Mouse (Mus musculus): ENCODE results near the gene Tnks1bp1. TPM values are rescaled to one million over a fixed set of nuclear protein-coding genes. Genes with fewer than 3 reads are reported as not detected.

Gene Tnks1bp1
- 1 to 10 TPM; 9.8 to 10.0 TPM for total RNA-seq (2023)

GRCm38 (mm10) chr2:85047596-85048167 lies at the start of gene Tnks1bp1:
Gene Tnks1bp1 (plus strand): TSS chr2:85048022.

GRCm38 (mm10) chr2:85037047-85038026 lies 10.5 kb upstream of the Tnks1bp1 start, which contains the start of the genes Ssrp1 and P2rx3:
Gene Ssrp1 (plus strand): TSS chr2:85037234.
Gene P2rx3 (minus strand): TSS chr2:85037462.

Other genes with a start within 250 kb of the Tnks1bp1 start
- 10 to 100 TPM; 24.8 to 32.7 TPM for gene Ube2l6, start 249.2 kb upstream of the Tnks1bp1 start, total RNA-seq (2023)
- gene Smtnl1, start 225.4 kb upstream of the Tnks1bp1 start, total RNA-seq (2023): not detected
- gene Timm10, start 221.0 kb upstream of the Tnks1bp1 start, total RNA-seq (2023): 1 to 10 TPM; 6.8 to 7.5 TPM
- 10 to 100 TPM; 12.0 to 18.7 TPM for gene Slc43a1, start 209.2 kb upstream of the Tnks1bp1 start, total RNA-seq (2023)
- not detected for gene Rtn4rl2, start 161.3 kb upstream of the Tnks1bp1 start, total RNA-seq (2023)
- gene Slc43a3, start 111.4 kb upstream of the Tnks1bp1 start, total RNA-seq (2023): 10 to 100 TPM; 56.8 to 83.3 TPM
- 100 to 1,000 TPM in 1 of 2 experiments, 10 to 100 TPM in 1; 99.9 to 438 TPM for gene Prg2, start 67.6 kb upstream of the Tnks1bp1 start, total RNA-seq (2023)
- 10 to 100 TPM in 1 of 2 experiments, 1 to 10 TPM in 1; 5.6 to 27.4 TPM for gene Prg3, start 59.8 kb upstream of the Tnks1bp1 start, total RNA-seq (2023)
- 100 to 1,000 TPM; 114 to 133 TPM for gene Ssrp1, start 10.8 kb upstream of the Tnks1bp1 start, total RNA-seq (2023)
- gene P2rx3, start 10.6 kb upstream of the Tnks1bp1 start, total RNA-seq (2023): under 1 TPM in 1 of 2 experiments, not detected in 1; 0.96 TPM
- 1 to 10 TPM; 5.0 to 5.9 TPM for gene Aplnr, start 88.2 kb downstream of the Tnks1bp1 start, total RNA-seq (2023)
- gene Lrrc55, start 149.2 kb downstream of the Tnks1bp1 start, total RNA-seq (2023): not detected